Mouse (Mus musculus): Measurements from ENCODE around the gene Sh3rf1. TPM values are rescaled to one million over a fixed set of nuclear protein-coding genes. Genes with fewer than 3 reads are reported as not detected.

Gene Sh3rf1
- polyA plus RNA-seq, 1 experiment = 13.8 TPM

DNA sequence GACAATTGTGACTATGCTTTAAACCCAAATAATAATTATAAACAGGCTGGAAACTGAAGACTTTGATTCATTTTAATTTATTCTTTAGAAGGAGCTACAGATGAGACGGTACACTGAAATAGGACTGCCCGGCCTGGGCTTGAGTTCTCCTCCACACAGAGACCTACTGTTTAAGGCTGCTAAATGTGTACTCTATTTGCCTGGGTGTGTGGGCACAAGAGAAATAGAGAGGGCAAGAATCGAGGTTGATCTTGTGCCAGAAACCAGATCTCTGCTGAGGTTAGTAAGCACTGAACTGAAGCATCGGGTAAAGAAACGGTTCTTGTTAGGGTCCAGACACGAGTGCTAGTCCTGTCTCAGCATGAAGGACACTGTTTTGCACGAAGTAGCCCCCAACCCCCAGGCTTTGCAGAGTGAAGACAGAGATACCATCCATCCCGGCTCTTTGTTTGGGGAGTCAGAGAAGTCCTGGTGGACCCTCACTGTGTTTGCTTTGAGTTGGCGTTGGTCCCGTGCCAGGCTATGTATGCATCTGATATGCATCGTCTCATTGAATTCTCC, 64.4 kb downstream of the Sh3rf1 start:
- Histone ChIP-seq H3K4me3 (ENCODE audit: insufficient read depth, low read length) (no peak overlapping the region), H3K4me1 (ENCODE audit: control insufficient read depth, insufficient read depth, low read length) (peaks cover 8% of the 10 kb centered on the region), H3K27ac (ENCODE audit: insufficient read depth, low read length) (no peak overlapping the region)
- no peak for TF ChIP-seq POLR2A (IDR thresholded peaks at IDR 0.05; ENCODE audit: extremely low read depth, insufficient read depth, low read length)
- no peak for TF ChIP-seq CTCF (IDR thresholded peaks at IDR 0.05; ENCODE audit: extremely low read depth, insufficient read depth, low read length)

DNA sequence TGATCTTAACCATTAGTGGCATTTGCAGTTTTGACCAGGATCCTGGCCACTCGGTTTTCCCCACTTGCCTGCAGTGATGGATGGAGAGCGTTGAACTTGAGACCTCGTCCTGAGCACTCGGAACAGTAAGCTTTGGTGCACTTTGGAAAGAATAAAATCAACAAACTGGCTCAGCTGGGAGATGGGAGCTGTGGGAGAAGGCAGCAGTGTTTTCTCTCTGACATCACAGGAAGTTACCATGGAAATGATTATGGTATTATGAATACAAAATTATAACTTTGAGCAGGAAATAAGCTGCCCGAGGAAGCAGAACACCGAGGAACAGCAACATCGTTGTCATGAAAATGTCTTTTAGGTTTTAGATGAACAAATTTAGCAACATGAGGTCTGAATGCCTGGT, 65.0 kb downstream of the Sh3rf1 start:
- no peak overlapping the region for H3K4me3 ChIP-seq (ENCODE audit: insufficient read depth, low read length)
- H3K27ac ChIP-seq (ENCODE audit: insufficient read depth, low read length) = no peak overlapping the region
- peaks cover 8% of the 10 kb centered on the region for H3K4me1 ChIP-seq (ENCODE audit: control insufficient read depth, insufficient read depth, low read length)
- no peak for TF ChIP-seq CTCF (IDR thresholded peaks at IDR 0.05; ENCODE audit: extremely low read depth, insufficient read depth, low read length)

DNA sequence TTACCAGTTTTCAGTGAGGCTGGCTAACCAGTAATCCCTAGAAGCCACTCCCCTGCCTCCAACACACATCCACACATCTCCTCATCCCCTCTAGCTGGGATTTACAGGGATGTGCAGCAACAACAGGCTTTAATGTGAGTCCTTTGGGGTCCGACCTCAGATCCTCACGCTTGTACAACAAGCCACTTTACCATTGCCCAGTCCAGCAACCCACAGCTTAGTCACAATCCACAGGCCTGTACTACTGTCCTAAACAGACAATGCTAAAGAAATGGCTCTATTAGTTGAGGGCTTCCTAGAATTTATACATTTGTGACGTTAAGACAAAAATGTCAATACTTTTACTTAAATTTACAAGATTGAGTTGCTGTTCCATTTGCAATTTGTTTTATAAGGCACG, 71.4 kb downstream of the Sh3rf1 start:
- Histone ChIP-seq H3K4me1 (ENCODE audit: control insufficient read depth, insufficient read depth, low read length) (peaks cover 5% of the 10 kb centered on the region), H3K27ac (ENCODE audit: insufficient read depth, low read length) (no peak overlapping the region), H3K4me3 (ENCODE audit: insufficient read depth, low read length) (no peak overlapping the region)
- TF ChIP-seq POLR2A (IDR thresholded peaks at IDR 0.05; ENCODE audit: extremely low read depth, insufficient read depth, low read length) = no peak
- TF ChIP-seq CTCF (IDR thresholded peaks at IDR 0.05; ENCODE audit: extremely low read depth, insufficient read depth, low read length) = no peak

DNA sequence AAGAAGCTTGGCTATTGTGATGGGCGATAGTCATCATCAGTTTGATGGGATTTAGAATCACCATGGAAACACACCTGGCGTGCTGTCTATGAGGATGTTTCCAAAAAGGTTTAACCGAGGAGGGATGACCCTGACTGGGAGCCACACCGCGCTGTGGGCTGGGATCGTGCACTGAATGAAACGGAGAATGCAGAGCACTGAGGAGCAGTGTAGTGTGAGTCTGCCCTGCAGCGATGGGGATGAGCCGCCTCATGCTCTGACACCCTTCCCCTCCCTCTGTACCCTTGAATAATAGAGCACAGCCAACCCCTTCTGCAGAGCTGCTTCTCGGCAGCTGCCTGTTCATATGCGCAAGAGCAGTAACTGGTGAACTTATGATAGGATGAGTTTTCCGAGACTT, 71.8 kb downstream of the Sh3rf1 start:
- H3K27ac ChIP-seq (ENCODE audit: insufficient read depth, low read length) = no peak overlapping the region
- no peak for TF ChIP-seq POLR2A (IDR thresholded peaks at IDR 0.05; ENCODE audit: extremely low read depth, insufficient read depth, low read length)
- no peak for TF ChIP-seq CTCF (IDR thresholded peaks at IDR 0.05; ENCODE audit: extremely low read depth, insufficient read depth, low read length)
- H3K4me1 ChIP-seq (ENCODE audit: control insufficient read depth, insufficient read depth, low read length) = peaks cover 5% of the 10 kb centered on the region
- no peak overlapping the region for H3K4me3 ChIP-seq (ENCODE audit: insufficient read depth, low read length)

DNA sequence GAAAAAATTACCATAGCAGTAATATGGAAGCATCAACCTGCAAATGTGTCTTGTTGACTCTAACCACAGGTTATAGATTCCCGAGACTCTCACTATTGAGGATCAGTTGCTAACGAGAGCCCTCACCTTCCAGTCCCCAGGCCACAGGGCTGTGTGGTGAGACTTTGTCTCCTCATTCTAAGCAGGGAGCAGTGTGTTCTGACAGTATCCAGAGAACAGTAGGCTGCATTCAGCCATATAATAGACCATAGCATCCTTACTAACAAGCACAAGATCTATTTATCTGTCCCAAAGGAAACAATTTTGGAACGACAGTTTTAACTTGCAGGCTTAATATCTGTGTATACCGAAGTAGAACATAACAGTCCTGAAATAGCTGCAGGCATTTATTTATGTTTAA, 75.2 kb downstream of the Sh3rf1 start:
- TF ChIP-seq CTCF (IDR thresholded peaks at IDR 0.05; ENCODE audit: extremely low read depth, insufficient read depth, low read length) (no peak), POLR2A (IDR thresholded peaks at IDR 0.05; ENCODE audit: extremely low read depth, insufficient read depth, low read length) (no peak)
- Histone ChIP-seq H3K4me1 (ENCODE audit: control insufficient read depth, insufficient read depth, low read length) (peaks cover 5% of the 10 kb centered on the region), H3K27ac (ENCODE audit: insufficient read depth, low read length) (peak overlapping the region; percentile 25; the same call in 1 of the 2 replicates), H3K4me3 (ENCODE audit: insufficient read depth, low read length) (no peak overlapping the region)

DNA sequence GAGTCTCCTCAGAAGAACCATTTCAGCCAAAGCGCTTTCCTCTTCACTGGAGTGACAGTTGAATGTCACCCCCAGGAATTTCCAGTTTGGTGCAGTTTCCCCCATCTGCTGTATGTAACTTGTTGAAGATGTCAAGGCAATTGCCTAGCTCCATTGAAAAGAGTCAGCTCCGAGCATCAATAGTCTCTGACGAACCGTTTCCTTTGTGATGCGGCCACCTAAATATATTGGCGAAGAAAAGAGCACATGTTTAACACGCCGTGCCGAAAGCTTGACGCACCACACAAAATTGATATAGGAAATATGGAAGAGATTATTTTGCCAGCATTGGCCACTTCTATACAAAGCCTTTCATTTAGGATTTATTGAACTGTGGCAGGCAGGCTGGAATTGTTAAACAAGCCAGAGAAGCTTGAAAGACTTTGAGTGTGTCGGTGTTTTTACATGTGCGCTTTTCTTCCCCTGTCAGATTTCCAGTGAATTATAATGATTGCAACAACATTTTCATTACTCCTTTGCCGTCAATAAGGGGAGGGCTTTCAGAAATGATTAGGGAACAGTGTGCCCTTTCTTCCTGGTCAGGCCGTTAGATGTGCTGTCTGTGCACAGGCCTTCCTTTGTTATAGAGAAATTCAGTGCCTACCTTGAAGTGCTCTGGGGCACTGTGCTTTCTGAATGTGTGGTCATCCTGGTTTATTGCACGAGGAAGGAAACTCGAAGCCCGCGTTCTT, 77.8 kb downstream of the Sh3rf1 start:
- Histone ChIP-seq H3K4me1 (ENCODE audit: control insufficient read depth, insufficient read depth, low read length) (peaks cover 11% of the 10 kb centered on the region), H3K27ac (ENCODE audit: insufficient read depth, low read length) (no peak overlapping the region), H3K4me3 (ENCODE audit: insufficient read depth, low read length) (no peak overlapping the region)
- TF ChIP-seq CTCF (IDR thresholded peaks at IDR 0.05; ENCODE audit: extremely low read depth, insufficient read depth, low read length) (no peak), POLR2A (IDR thresholded peaks at IDR 0.05; ENCODE audit: extremely low read depth, insufficient read depth, low read length) (no peak)

DNA sequence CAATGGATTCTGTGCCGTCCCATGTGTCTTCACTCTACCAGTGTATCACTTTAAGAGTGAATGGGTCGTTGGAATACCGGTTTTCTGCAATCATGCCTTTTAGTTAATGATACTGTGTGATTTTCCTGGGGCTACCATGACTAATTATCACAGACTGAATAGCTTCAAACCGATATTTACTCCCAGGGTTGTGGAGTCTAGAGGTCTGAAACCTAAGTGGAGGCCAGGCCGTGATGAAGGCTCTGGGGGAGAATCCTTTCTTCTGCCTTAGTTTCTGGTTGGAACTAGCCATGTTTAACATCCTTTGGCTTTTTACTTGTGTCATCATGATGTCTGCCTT, 78.3 kb downstream of the Sh3rf1 start:
- no peak for TF ChIP-seq POLR2A (IDR thresholded peaks at IDR 0.05; ENCODE audit: extremely low read depth, insufficient read depth, low read length)
- no peak for TF ChIP-seq CTCF (IDR thresholded peaks at IDR 0.05; ENCODE audit: extremely low read depth, insufficient read depth, low read length)
- H3K4me3 ChIP-seq (ENCODE audit: insufficient read depth, low read length) = no peak overlapping the region
- peaks cover 11% of the 10 kb centered on the region for H3K4me1 ChIP-seq (ENCODE audit: control insufficient read depth, insufficient read depth, low read length)
- H3K27ac ChIP-seq (ENCODE audit: insufficient read depth, low read length) = no peak overlapping the region

DNA sequence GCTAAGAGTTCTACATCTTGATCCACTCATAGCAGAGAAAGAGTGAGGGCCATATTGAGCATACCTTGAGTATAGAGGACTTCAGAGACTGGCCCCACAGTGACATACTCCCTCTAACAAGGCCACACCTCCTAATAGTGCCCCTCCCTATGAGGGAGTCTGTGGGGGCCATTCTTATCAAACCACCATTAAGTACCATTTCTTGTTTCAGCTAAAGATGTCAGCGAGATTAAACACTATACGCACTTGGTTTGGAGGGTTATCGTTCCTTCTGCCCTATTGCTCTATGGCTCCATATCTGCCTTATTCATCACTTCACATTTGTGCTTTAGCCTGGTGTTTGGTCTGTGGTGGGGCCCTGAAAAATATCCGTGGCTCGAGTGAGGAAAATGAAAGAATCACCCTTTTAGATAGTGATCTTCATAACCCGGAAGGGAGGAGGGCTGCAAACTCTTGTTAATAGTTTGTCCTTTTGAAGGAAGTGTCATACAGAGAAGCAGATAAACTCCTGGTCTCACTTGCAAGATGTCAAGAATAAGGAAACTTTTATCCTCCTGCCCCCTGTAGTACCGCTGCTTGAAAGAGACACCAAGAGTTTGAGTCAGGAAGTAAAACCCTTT, 81.9 kb downstream of the Sh3rf1 start:
- peak overlapping the region; percentile 81 for H3K27ac ChIP-seq (ENCODE audit: insufficient read depth, low read length)
- TF ChIP-seq POLR2A (IDR thresholded peaks at IDR 0.05; ENCODE audit: extremely low read depth, insufficient read depth, low read length) = no peak
- TF ChIP-seq CTCF (IDR thresholded peaks at IDR 0.05; ENCODE audit: extremely low read depth, insufficient read depth, low read length) = no peak

DNA sequence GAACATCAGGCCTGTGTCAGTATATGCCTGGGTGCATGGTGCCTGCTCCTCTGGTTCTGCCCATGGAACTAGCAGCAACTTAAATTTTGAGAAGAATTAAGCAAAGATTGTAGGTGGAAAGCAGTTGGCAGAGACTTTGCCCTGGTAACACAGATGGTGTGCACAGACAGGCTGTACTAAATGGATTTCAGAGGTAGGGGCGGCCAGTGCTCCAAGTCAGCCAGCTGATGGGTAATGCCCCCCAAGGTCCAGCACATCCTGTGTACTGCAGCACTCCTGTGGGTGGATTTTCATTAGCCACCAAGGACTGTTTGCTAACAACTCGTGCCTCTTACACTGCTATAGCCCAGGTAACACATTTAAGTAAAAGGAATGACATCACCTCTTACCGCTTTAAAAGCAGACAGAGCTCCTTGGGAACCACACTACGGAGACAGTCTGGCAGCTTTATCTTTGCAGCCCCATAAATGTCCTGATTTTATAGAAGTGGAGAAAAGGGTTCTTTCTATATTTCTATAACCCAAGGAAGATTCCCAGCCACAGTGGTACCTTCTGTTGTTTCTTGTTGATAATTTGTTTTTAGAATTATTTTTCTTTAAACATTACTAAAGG, 82.9 kb downstream of the Sh3rf1 start:
- TF ChIP-seq POLR2A (IDR thresholded peaks at IDR 0.05; ENCODE audit: extremely low read depth, insufficient read depth, low read length) = no peak
- TF ChIP-seq CTCF (IDR thresholded peaks at IDR 0.05; ENCODE audit: extremely low read depth, insufficient read depth, low read length) = no peak
- Histone ChIP-seq H3K4me1 (ENCODE audit: control insufficient read depth, insufficient read depth, low read length) (peaks cover 8% of the 10 kb centered on the region; the same call in 1 of the 2 replicates), H3K4me3 (ENCODE audit: insufficient read depth, low read length) (no peak overlapping the region), H3K27ac (ENCODE audit: insufficient read depth, low read length) (peak overlapping the region; percentile 47; the same call in 1 of the 2 replicates)

More for the DNA sequence above, 81.9 kb downstream of the Sh3rf1 start:
- H3K4me3 ChIP-seq (ENCODE audit: insufficient read depth, low read length) = no peak overlapping the region
- H3K4me1 ChIP-seq (ENCODE audit: control insufficient read depth, insufficient read depth, low read length) = peaks cover 8% of the 10 kb centered on the region; the same call in 1 of the 2 replicates

Measured in cortical plate, adult 2 months (tissue).